Mouse (Mus musculus) G1E (cell line): ENCODE measurements at regions not wholly inside any gene's neighbourhood (a gene's known extent, or its start where the extent isn't known, plus 50 kb on each side); places are given as distances from the start of the nearest gene placed in this dataset.

ENCODE experiments used
- CTCF ChIP-seq: IDR thresholded peaks from 2 replicates; pipeline ENCODE4 v1.5.1; 2012; ENCODE audit warnings: low read depth, low read length, inconsistent platforms, mixed read lengths
- POLR2AphosphoS5 ChIP-seq: IDR thresholded peaks from 2 replicates; pipeline ENCODE4 v1.6.1; 2012; ENCODE audit warnings: low read depth, low read length, inconsistent platforms; ENCODE audit not compliant: insufficient replicate concordance
- TAL1 ChIP-seq: conservative IDR thresholded peaks from 2 replicates; pipeline ENCODE4 v1.6.1; 2012; ENCODE audit warnings: low read depth, low read length, inconsistent platforms, mixed read lengths

- TF ChIP-seq TAL1 (no peak), CTCF (no peak), POLR2AphosphoS5 (no peak)
Observed at GRCm38 (mm10) chr14:25340845-25341244, 118.1 kb upstream of the Zmiz1 start.
